Mouse (Mus musculus) brain, embryonic 14.5 days (tissue): ENCODE results near the gene Asxl2. TPM values are rescaled to one million over a fixed set of nuclear protein-coding genes. Genes with fewer than 3 reads are reported as not detected.
"Not testable (repeated sequence)": the region's sequence is repeated elsewhere in the genome, so short reads cannot be mapped to it uniquely, and the experiment has no call there.

Source experiments
- DNase-seq: peaks from one replicate; pipeline ENCODE4 v3.0.0-alpha.2; 2011; ENCODE audit warnings: low read depth
- CTCF ChIP-seq: fragments of 200-500 bp; IDR thresholded peaks from 2 replicates; pipeline ENCODE4 v1.5.1; 2012; ENCODE audit warnings: inconsistent platforms, mild to moderate bottlenecking, moderate library complexity, borderline replicate concordance; ENCODE audit not compliant: insufficient read depth, insufficient read length; ENCODE audit errors: extremely low read depth
- POLR2A ChIP-seq: fragments of 200-500 bp; IDR thresholded peaks from 2 replicates; pipeline ENCODE4 v1.6.1; 2012; ENCODE audit warnings: mild to moderate bottlenecking, inconsistent platforms, borderline replicate concordance; ENCODE audit not compliant: poor library complexity, insufficient read depth, insufficient read length, severe bottlenecking; ENCODE audit errors: extremely low read depth
- polyA plus RNA-seq: library from polyadenylated mRNA; depleted of rRNA; stranded (reverse); fragments of >200 nt; gene quantifications from 2 replicates; pipeline ENCODE4 v1.2.3, GENCODE M21; 2012; rRNA removed

Gene Asxl2
- 9.5 and 13.1 TPM in 2 replicates for polyA plus RNA-seq

DNA sequence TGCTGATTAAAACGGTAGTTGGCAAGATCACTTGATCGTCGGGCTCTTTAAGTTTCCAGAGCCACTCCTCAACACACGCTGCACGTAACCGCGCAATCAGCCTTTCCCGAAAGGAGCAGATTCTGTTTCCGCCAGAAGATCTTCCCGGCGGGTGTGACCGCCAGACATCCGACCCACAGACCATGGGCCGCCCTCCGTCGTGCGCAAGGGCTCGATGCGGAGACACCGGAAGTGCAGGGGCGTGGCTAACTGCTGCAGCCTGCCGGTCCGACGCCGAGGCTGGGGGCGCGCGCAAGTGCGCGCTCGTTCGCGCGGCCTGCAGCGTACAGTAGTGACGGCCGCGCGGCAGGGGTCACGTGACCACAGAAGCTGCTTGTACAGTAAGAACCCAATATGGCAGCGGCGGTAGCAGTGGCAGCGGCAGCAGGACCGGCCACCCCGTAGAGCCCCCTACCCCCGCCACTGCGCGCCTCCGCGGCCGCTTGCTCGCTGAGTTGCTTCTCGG is at the start of gene Asxl2:
Asxl2 (plus strand) TSS at position 328 of the 505 bp plus-strand sequence.
- no peak for TF ChIP-seq CTCF
- 0 out of 2 replicates have a peak, but pooled peaks have one; percentile 51 for TF ChIP-seq POLR2A
- DNase-seq, result peak; percentile 100

DNA sequence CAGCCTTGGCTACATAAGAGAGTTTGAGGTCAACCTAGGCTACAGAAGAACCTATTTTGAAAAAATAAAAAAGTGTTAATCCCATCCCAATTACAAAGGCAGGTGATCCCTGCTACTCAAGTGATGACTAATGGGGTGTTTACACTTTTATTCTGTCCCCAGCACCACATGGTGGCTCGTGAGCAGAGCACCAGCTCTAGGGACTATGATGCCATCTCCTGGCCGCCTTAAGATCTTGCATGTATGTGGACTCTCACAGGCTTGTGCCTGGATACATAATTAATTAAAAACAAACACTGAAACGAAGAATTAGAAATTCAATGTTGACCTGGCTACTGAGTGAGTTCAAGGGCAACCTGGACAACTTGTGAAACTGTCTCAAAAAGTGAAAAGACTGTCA is 49.5 kb upstream of the Asxl2 start:
- no peak for DNase-seq

DNA sequence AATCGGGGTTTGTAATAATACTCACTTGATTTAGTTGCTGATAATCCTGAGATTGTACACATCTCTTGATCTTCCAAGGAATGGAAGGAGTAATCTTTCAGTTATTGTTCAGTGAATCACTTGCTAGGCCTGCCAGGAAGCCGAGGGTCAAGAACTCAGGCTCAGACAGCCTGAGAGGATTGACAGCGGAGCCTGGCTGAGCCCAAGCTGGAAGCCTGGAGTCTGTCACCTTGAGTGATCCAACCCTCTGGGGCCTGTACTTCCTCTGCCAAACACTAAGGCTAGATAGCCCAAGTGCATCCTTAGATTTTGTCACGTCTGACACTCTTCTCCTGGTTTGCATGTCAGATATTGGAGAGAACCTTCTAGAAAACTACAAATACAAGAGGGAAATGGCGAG is 48.9 kb upstream of the Asxl2 start:
- DNase-seq, result no peak
- TF ChIP-seq POLR2A (no peak), CTCF (no peak)

More for the DNA sequence above, 49.5 kb upstream of the Asxl2 start:
- TF ChIP-seq POLR2A (no peak), CTCF (peak; percentile 17; the same call in 1 of the 2 replicates)

DNA sequence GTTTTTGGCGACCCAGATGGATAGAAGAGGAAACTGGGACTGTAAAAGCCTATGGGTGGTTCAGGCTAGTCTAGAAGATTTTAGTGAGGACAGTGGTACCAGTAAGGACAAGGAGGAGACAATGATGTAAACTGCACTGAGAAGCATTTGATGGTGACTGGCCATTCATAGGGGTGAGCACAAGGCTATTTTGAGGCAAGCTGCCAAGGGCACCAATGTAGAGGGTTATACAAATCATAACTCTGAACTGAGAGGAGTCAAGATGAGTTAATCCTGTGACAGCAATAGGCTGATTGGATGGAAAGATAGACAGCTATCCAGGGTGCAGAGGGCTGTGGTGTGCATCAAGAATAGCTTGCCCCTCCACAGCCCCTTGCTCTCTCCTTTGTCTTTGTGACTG is 41.8 kb upstream of the Asxl2 start:
- TF ChIP-seq POLR2A (no peak), CTCF (no peak)
- DNase-seq, result no peak

DNA sequence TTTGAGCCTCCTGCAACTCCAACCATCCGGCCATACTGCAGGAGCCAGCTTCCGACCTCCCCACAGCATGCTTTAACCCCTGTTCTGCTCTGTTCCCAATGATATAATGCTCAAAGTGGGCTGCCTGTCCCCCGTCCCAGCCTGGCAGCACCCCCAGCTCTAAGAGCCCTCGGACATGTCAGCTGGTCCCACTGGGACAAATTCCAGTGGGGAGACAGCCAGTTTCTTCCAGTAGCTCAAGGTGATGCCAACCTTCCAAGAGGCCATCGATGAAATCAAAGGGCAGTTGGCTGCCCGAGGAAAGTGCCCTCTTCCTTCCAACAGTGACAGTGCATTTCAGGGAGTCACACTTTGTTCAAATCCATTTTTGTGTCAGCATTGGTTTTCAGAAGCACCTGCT is 41.4 kb upstream of the Asxl2 start:
- DNase-seq, result no peak
- no peak for TF ChIP-seq POLR2A
- TF ChIP-seq CTCF, result no peak

DNA sequence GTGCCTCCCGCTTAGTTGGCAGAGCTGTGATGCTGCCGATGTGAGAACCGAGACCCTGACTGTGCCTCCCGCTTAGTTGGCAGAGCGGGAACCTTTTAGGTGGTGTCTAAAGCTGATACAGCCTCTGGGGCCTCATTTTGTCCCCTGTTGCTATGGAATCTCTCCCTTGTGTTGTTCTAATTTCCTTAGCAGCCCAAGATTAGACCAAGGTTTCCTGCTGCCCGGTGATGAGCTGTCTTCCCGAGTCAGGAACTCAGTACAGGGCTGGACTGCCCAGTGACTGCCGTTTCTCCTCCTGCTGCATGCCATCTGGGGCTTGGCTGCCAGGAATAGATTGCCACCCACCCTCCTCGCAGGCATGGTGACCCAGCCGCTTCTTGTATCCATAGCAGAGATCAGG is 40.7 kb upstream of the Asxl2 start:
- peak; percentile 52 for DNase-seq
- TF ChIP-seq CTCF (no peak), POLR2A (no peak)

DNA sequence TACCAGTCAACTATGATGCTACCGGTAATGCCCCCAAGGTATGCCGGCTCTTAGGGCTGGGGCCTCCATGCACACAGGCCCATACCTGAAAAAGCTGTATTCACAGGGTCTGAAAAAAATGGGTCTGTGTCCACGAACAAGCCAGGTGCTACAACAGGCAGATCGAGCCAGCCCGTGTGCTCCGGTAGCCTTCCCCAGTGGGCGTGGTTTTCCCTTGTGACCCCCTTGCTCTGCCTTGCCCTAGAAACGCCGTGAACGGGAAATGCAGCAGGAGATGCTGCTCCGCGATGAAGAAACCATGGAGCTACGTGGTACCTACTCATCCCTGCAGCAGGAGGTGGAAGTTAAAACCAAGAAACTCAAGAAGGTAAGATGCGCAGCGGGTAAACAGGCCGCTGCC is 38.8 kb upstream of the Asxl2 start:
- no peak for TF ChIP-seq CTCF
- DNase-seq, result no peak

DNA sequence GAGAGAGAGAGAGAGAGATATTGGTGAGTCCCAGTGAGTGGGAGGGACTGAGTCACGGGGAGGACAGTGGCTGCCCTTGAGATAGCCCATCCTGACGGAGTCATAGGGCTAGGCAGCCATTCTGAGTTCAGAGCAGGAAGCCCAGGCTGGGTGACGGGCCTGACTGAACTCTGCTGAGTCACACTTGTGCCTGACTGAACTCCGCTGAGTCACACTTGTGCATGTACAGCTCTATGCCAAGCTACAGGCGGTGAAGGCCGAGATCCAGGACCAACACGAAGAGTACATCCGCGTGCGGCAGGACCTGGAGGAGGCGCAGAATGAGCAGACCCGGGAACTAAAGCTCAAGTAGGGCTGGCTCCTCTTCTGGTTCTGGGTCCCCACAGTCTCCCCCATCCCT is 37.3 kb upstream of the Asxl2 start:
- no peak for TF ChIP-seq CTCF
- TF ChIP-seq POLR2A, result no peak
- no peak for DNase-seq

DNA sequence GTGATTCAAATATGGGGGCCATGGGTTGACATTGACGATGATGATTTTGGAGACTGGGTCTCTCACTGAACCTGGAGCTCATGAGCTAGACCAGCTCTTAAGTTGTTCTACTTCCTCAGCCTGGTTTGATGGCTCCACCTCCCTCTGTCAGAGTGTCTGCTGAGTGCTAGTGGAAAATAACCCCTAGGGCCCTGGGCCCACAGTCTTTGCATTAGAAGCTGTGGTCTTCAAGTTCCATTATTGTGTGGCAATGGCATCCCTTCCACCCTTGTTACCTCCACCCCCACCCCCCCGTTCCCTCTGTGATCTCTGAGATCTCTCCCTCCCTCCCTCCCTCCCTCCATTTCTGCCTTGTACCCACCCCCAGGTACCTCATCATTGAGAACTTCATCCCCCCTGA is 36.6 kb upstream of the Asxl2 start:
- no peak for TF ChIP-seq CTCF
- TF ChIP-seq POLR2A, result no peak
- no peak for DNase-seq

DNA sequence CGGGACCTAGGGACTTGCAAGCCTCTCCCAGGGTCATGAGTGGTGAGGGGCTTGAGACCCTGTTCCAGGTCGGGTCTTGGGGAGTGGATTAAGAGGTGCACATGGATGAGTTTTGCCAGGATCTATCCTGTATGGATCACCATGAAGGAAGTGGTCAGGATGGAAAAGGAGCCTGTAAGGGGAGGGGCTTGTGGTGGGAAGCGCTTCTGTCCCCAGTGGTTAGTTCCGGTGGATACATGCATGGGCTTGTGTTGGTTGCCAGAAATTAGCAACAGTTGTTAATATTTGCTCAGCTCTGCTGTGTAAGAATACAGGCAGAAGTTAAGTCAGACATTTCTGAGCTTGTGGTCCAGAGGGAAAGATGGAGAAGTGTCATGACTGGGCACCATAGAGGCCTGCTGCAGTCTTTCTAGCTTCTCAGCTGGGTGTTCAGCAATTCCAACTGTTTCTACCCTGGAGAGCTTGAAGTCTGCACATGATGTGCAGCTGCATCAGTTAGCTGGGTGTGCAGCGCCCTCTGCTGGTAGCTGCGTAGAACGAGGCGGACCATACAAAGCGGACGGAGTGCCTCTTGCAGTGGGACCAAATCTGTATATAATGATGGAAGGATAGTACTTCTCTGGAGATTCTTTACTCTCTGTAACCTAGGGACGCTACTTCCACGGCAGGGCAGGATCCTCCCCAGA is 35.9 kb upstream of the Asxl2 start:
- TF ChIP-seq CTCF, result peak; percentile 98
- TF ChIP-seq POLR2A, result no peak
- peak; percentile 90 for DNase-seq

DNA sequence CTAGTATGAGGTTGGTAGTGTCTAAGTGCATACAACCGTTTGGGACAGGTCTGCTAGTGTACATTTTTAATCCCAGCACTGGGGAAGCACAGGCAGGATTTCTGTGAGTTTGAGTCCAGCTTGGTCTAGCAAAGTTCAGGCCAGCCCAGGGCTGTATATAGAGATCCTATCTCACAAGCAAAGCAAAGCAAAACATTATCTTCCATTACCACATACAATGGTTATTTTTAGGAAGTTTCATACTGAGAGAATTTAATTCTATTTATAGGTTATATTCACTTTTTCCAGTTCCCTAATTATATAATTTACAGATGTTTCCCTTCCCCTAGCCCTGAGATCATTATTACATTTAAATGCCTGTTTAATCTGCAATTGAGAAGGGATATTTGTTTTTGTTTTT is 35.4 kb upstream of the Asxl2 start:
- no peak for TF ChIP-seq POLR2A
- TF ChIP-seq CTCF, result no peak
- DNase-seq, result no peak

DNA sequence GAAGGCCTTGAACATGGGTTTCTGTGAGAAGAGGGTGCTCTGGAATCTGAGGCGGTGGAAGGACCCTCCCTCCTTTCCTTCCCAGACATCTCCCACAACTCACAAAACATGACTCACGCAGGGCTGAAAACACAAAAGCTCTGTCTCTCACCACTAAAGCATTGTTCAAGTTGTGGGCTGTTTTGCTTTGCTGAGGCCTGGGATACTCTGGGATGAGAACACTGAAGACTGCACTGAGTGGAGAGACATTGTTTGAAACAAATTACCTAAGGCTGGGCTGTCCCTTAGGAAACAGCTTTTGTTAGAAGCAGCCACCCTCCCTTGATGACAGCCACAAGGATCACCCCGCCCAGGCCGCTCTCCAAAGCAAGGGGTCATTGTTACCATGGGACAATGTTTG is 33.5 kb upstream of the Asxl2 start:
- no peak for DNase-seq
- TF ChIP-seq POLR2A, result no peak
- no peak for TF ChIP-seq CTCF

DNA sequence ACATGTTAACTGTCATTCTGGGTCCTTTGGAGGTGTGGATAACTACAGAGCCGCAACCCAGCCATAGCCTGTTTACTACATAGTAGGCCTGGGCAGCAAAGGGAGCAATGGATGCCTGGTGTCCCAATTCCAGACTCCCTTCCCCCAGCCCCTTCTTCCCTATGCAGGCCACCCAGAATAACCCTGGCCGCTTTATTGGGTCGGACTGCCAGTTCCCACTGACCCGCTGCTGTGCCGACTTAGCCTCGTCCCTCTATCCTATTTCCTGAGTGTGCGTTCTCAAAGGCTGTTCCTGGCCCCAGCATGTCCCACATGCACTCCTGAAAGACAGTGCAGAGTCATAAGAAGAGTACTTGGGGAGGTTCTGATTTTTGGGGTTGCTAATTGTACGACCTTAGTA is 29.7 kb upstream of the Asxl2 start:
- no peak for DNase-seq
- no peak for TF ChIP-seq POLR2A
- no peak for TF ChIP-seq CTCF

DNA sequence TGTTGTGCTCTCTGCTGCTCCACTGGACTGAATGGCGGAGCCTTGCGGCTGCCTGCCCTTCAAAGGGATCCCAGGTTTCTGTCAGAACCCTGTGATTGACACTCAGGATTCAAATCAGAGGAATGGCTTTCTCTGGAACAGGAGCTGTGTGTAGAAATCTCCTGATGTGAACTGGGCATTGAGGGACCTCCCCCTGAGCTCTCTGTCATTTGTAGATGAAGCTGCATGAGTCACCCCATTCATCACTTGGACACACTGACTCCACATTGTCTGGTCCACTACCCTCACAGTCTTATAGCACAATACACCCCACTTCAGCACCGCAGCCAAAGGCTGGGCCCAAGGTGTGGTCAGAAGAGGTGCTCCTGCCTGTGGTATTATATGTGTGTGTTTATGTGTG is 21.0 kb upstream of the Asxl2 start:
- not testable (repeated sequence) for DNase-seq
